Mouse (Mus musculus) liver, embryonic 13.5 days (tissue): ENCODE results near the gene Zfp541. TPM values are rescaled to one million over a fixed set of nuclear protein-coding genes. Genes with fewer than 3 reads are reported as not detected.

Experiments
- ATAC-seq: fragments of 200-750 bp; cut with Nextera tagmentation; 2 replicates; pipeline ENCODE4 v1.8.0; 2017; ENCODE audit warnings: low read depth, mild to moderate bottlenecking, moderate number of reproducible peaks, moderate library complexity
- DNase-seq: peaks from one replicate; pipeline ENCODE4 v3.0.0; 2022
- H3K27ac ChIP-seq: fragments of 300-500 bp; sonication (generic); 2 replicates; pipeline ENCODE4 v1.5.1; 2015; ENCODE audit warnings: moderate library complexity, mild to moderate bottlenecking, inconsistent platforms
- H3K27me3 ChIP-seq: fragments of 300-500 bp; sonication (generic); 2 replicates; pipeline ENCODE4 v1.6.1; 2015; ENCODE audit warnings: mild to moderate bottlenecking, inconsistent platforms
- H3K36me3 ChIP-seq: fragments of 300-500 bp; sonication (generic); 2 replicates; pipeline ENCODE4 v1.6.1; 2015; ENCODE audit warnings: mild to moderate bottlenecking, inconsistent platforms
- H3K4me1 ChIP-seq: fragments of 300-500 bp; sonication (generic); replicated peaks from 2 replicates; pipeline ENCODE4 v1.6.1; 2015; ENCODE audit warnings: inconsistent platforms
- H3K4me2 ChIP-seq: fragments of 300-500 bp; sonication (generic); 2 replicates; pipeline ENCODE4 v1.6.1; 2015; ENCODE audit warnings: inconsistent platforms, mild to moderate bottlenecking, moderate library complexity
- H3K4me3 ChIP-seq: fragments of 300-500 bp; sonication (generic); replicated peaks from 2 replicates; pipeline ENCODE4 v1.5.1; 2015; ENCODE audit warnings: mild to moderate bottlenecking, inconsistent platforms
- H3K9ac ChIP-seq: fragments of 300-500 bp; sonication (generic); 2 replicates; pipeline ENCODE4 v1.6.1; 2015; ENCODE audit warnings: mild to moderate bottlenecking, inconsistent platforms
- H3K9me3 ChIP-seq: fragments of 300-500 bp; sonication (generic); replicated peaks from 2 replicates; pipeline ENCODE4 v1.6.1; 2016; ENCODE audit warnings: inconsistent platforms
- WGBS: fragments of 180-500 bp; shearing (Covaris S2); methylation state at CpG from one replicate; pipeline ENCODE4 v1.1.7; 2015; ENCODE audit not compliant: insufficient replicate concordance; 5-methylcytosine and 5-hydroxymethylcytosine counted together
- polyA plus RNA-seq: library from polyadenylated mRNA; unstranded; fragments of >200 nt; fragmentation: Nextera tagmentation; extraction: Ambion mirVana; gene quantifications from 2 replicates; pipeline ENCODE4 v1.2.1, GENCODE M21; 2015

The Zfp541 gene
- 0.02 TPM in 1 of 2 replicates, not detected in the other for polyA plus RNA-seq

DNA sequence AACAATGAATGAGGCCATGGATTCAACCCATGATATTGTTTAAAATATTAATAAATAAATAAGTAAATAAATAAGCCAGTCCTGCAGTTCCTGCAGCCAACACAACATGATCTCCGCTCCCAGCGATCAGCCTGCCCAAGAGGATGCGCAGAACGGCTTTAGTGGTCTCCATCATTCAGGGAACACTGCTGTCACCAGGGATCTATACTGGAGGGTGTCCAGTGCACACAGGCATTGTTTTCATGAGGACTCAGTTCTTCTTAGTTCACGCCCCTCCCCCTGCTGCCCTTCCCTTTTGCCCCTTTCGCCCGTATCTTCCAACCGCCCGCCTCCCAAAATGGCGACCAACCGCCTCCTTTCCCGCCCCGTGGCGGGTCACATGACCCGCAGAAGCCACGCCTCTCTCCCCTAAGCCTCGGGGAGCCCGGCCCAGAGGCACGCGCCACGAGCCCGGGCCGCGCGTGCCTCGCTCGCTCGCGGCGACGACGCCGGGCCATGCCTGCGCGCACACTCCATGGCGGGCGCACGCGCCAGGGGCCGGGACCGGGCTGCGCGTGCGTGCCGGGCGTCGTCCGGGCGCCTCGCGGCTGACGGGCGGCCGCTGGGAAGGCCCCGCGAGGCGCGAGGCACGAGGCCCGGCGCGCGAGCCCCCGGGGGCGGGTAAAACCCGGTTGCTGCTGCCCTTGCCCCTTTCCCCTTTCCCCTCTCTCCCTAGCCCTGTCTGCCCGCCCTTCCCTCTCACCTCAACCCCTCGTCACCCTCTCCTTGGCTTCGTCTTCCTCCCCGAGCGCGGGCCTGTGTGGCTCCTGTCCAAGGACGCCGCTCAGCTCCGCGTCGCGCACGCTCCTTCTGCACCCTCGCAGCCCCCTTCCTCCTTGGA is at the start of gene Zfp541:
Zfp541 (plus strand) TSS at position 596 of the 880 bp plus-strand sequence.
- Histone ChIP-seq H3K4me2 (no peak within 1 kb of the TSS), H3K4me1 (no peaks in the 10 kb centered on the region), H3K9me3 (peaks cover 8% of the 10 kb centered on the region), H3K4me3 (no peak within 1 kb of the TSS; the same call in 1 of the 2 replicates), H3K27me3 (peaks cover 39% of the 10 kb centered on the region), H3K9ac (no peak within 1 kb of the TSS), H3K36me3 (no peaks in the 10 kb centered on the region), H3K27ac (no peak within 1 kb of the TSS)
- no peak for ATAC-seq
- no peak for DNase-seq
- WGBS, result 46% methylated on average over 76 of the region's 80 CpGs

GRCm38 (mm10) chr7:16012576-16013263 is 48.9 kb upstream of the Zfp541 start:
- H3K4me1 ChIP-seq, result peaks cover 50% of the 10 kb centered on the region
- H3K27ac ChIP-seq, result no peak overlapping the region
- 0 out of 2 replicates have a peak, but pooled peaks cover 5% of the 10 kb centered on the region for H3K36me3 ChIP-seq
- H3K9ac ChIP-seq, result no peak overlapping the region
- H3K4me2 ChIP-seq, result no peak overlapping the region
- DNase-seq (peak; percentile 13), ATAC-seq (no peak)
- 68% methylated on average over 11 of the region's 11 CpGs for WGBS
- H3K27me3 ChIP-seq, result no peaks in the 10 kb centered on the region
- no peaks in the 10 kb centered on the region for H3K9me3 ChIP-seq
- H3K4me3 ChIP-seq, result no peak overlapping the region

- Histone ChIP-seq H3K9ac (no peak overlapping the region), H3K4me3 (no peak overlapping the region), H3K36me3 (0 out of 2 replicates have a peak, but pooled peaks cover 5% of the 10 kb centered on the region), H3K27me3 (no peaks in the 10 kb centered on the region), H3K9me3 (no peaks in the 10 kb centered on the region), H3K4me1 (peaks cover 60% of the 10 kb centered on the region), H3K4me2 (no peak overlapping the region), H3K27ac (no peak overlapping the region)
- WGBS, result 72% methylated on average over 5 of the region's 5 CpGs
- DNase-seq (no peak), ATAC-seq (no peak)
These were observed 47.8 kb upstream of the Zfp541 start for GRCm38 (mm10) chr7:16013722-16014275.

DNA sequence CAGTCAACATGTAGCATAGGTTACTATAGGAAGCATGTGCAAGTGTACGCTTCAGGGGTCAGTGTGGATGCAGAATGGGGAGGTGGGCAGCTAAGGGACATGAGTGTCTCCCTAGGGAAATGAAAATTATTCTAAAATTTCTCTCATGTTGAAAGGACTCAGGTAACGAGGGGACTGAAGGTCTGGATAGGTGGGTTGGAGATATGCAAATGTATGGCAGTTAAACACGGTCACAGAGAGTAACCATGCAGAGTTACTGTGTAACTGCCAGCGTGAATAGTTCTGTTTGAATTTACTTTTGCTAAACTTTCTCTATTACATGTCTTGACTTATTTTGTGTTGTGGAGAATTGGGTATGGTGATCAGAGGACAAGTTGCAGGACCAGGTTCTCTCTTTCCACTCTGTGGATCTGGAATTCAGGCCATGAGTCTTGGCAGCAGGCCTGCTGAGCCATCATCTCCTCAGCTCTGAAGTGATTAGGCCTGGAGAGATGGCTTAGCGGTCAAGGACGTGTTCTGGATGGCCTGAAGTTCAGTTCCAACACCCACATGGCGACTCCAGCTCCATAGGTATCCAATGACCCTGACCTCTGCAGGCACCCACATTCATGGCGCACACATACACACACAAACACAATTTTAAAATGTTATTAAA is 47.0 kb upstream of the Zfp541 start:
- H3K4me3 ChIP-seq, result no peak overlapping the region
- no peak for ATAC-seq
- no peaks in the 10 kb centered on the region for H3K9me3 ChIP-seq
- no peak overlapping the region for H3K4me2 ChIP-seq
- DNase-seq, result no peak
- H3K27me3 ChIP-seq, result no peaks in the 10 kb centered on the region
- H3K36me3 ChIP-seq, result 0 out of 2 replicates have a peak, but pooled peaks cover 5% of the 10 kb centered on the region
- peaks cover 67% of the 10 kb centered on the region for H3K4me1 ChIP-seq
- H3K9ac ChIP-seq, result no peak overlapping the region
- 81% methylated on average over 8 of the region's 8 CpGs for WGBS
- H3K27ac ChIP-seq, result no peak overlapping the region

DNA sequence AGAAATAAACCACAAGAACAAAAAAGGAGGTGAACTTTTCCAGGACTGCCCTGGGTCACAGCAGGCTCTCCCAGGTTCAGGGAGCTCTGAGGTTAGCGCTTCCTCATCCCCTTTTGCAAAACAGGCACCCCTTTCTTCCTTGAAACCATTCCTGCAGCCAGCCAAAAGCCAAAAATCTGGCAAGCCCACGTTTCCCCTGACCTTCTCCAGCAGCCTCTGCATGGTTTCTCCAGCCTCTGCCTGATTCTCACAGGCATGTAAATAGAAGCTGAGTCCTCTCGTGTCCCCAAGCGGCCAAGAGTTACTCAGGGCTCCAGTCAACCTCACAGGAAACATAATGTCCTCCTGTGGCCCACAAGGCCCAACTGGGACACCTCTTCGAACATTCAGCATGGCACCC is 46.2 kb upstream of the Zfp541 start:
- Histone ChIP-seq H3K4me3 (no peak overlapping the region), H3K4me2 (no peak overlapping the region), H3K27me3 (no peaks in the 10 kb centered on the region), H3K9me3 (no peaks in the 10 kb centered on the region), H3K9ac (no peak overlapping the region), H3K27ac (no peak overlapping the region), H3K4me1 (peaks cover 73% of the 10 kb centered on the region), H3K36me3 (0 out of 2 replicates have a peak, but pooled peaks cover 5% of the 10 kb centered on the region)
- WGBS, result 68% methylated on average over 5 of the region's 5 CpGs
- ATAC-seq (no peak), DNase-seq (no peak)

- Histone ChIP-seq H3K36me3 (no peaks in the 10 kb centered on the region), H3K4me1 (peaks cover 62% of the 10 kb centered on the region), H3K27me3 (no peaks in the 10 kb centered on the region), H3K4me3 (no peak overlapping the region), H3K27ac (peak overlapping the region; percentile 48), H3K9me3 (no peaks in the 10 kb centered on the region), H3K9ac (no peak overlapping the region), H3K4me2 (peak overlapping the region; percentile 33)
- 37% methylated on average over 9 of the region's 9 CpGs for WGBS
- DNase-seq, result no peak
- peak; percentile 68 for ATAC-seq
These were observed 43.4 kb upstream of the Zfp541 start for GRCm38 (mm10) chr7:16018016-16018810.

GRCm38 (mm10) chr7:16019256-16020094 is 42.1 kb upstream of the Zfp541 start:
- Histone ChIP-seq H3K4me3 (no peak overlapping the region), H3K9ac (no peak overlapping the region), H3K27me3 (no peaks in the 10 kb centered on the region), H3K36me3 (no peaks in the 10 kb centered on the region), H3K4me1 (peaks cover 59% of the 10 kb centered on the region), H3K27ac (peak overlapping the region; percentile 48), H3K9me3 (no peaks in the 10 kb centered on the region), H3K4me2 (no peak overlapping the region)
- 65% methylated on average over 5 of the region's 5 CpGs for WGBS
- no peak for ATAC-seq
- no peak for DNase-seq

DNA sequence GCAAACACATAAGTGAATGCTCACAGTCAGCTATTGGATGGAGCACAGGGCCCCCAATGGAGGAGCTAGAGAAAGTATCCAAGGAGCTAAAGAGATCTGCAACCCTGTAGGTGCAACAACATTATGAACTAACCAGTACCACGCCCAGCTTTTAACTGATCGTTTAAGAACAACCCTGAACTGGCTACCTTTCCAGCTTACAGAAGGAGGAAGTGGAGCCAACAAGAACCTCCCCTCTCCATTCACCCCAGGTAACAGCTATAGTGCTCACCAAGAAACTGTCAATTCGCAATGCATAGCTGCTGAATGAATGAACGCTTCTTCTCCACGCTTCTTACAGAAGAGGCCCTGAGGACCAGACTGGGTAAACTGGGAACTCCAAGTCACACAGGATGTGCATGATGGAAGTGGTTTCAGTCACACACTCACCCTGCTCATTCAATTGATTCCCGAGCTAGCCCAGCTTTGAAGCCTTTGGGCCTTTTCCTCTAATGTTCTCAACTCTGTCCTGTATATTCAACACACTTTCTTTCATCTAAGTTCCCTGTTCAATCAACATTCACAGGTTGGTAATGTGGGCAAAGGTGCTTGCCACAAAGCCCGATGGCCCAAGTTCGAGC is 36.9 kb upstream of the Zfp541 start:
- no peaks in the 10 kb centered on the region for H3K9me3 ChIP-seq
- peaks cover 57% of the 10 kb centered on the region for H3K4me1 ChIP-seq
- H3K9ac ChIP-seq, result no peak overlapping the region
- H3K27ac ChIP-seq, result no peak overlapping the region
- no peak overlapping the region for H3K4me2 ChIP-seq
- DNase-seq (no peak), ATAC-seq (no peak)
- H3K36me3 ChIP-seq, result no peaks in the 10 kb centered on the region
- H3K4me3 ChIP-seq, result no peak overlapping the region
- 64% methylated on average over 8 of the region's 8 CpGs for WGBS
- H3K27me3 ChIP-seq, result no peaks in the 10 kb centered on the region

DNA sequence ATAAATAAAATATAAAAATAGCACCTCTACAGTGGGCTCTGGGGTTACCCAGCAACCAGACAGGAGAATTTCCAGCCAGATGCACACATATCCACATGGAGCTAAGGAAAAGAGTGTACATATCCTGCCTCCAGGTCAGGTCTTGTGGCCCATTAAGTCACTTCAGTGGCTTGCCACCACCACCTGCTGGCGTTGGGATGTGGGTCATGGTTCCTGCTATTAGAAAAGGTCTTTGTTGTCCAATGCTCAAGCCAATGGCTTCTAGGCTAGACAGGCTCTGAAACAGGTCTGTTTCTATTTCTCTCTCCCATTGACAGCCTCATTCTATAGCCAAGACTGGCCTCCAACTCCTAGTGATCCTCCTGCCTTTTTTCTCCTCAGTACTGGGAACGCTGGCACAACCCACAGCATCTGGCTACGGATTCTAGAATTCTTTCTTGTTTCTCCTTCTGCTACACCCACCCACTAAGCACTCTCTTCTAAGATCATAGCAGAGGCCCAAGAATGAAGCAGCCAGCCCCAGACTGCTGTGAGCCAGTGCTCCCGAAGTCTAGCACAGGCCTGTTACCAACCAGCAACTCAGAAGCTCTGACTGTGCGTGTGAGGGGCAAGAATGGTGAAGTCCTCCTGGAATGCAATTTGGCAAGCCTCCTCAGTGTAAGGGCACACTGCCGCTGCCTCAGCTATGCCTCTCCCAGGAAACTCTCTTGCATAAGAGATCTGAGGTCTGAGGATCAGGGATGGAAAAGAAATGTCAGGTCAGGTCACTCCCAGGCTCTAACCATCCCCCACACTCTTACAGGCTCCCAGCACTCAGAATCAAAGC is 33.3 kb upstream of the Zfp541 start:
- no peak for DNase-seq
- Histone ChIP-seq H3K4me3 (no peak overlapping the region), H3K27me3 (no peaks in the 10 kb centered on the region), H3K4me2 (no peak overlapping the region), H3K9me3 (no peaks in the 10 kb centered on the region), H3K4me1 (peaks cover 40% of the 10 kb centered on the region), H3K27ac (no peak overlapping the region), H3K36me3 (no peaks in the 10 kb centered on the region), H3K9ac (peak overlapping the region; percentile 6; the same call in 1 of the 2 replicates)
- ATAC-seq, result no peak
- 80% methylated on average over 6 of the region's 6 CpGs for WGBS
